Mouse (Mus musculus): ENCODE data around the gene 6430531B16Rik. TPM values are rescaled to one million over a fixed set of nuclear protein-coding genes. Genes with fewer than 3 reads are reported as not detected.
A peak's percentile ranks its signal among the peaks of the same experiment; 100 is the strongest.

Gene 6430531B16Rik
- polyA plus RNA-seq, 1 experiment from 2014 or later, result 0.66 TPM

GRCm38 (mm10) chr7:139936705-139937104 is 41.9 kb downstream of the 6430531B16Rik start:
- H3K36me3 ChIP-seq (ENCODE audit: control insufficient read depth, insufficient read depth), result no peaks in the 10 kb centered on the region
- no peak overlapping the region for H3K4me2 ChIP-seq (ENCODE audit: low read depth, low read length)
- H3K27me3 ChIP-seq (ENCODE audit: control insufficient read depth, insufficient read depth, low read length), result peaks cover 17% of the 10 kb centered on the region
- ATAC-seq (replicated peaks; ENCODE audit: extremely low read depth, insufficient read depth, low FRiP score), result no peak
- no peaks in the 10 kb centered on the region for H3K9me3 ChIP-seq (replicated peaks; ENCODE audit: control insufficient read depth, low read length)
- no peak overlapping the region for H3K27ac ChIP-seq (ENCODE audit: low read length)
- no peaks in the 10 kb centered on the region for H3K4me1 ChIP-seq (ENCODE audit: control insufficient read depth, insufficient read depth, low read length)
- H3K9ac ChIP-seq (ENCODE audit: low read length), result no peak overlapping the region
- H3K4me3 ChIP-seq (ENCODE audit: low read length), result no peak overlapping the region
- WGBS, result 75% methylated on average over 10 of the region's 10 CpGs

DNA sequence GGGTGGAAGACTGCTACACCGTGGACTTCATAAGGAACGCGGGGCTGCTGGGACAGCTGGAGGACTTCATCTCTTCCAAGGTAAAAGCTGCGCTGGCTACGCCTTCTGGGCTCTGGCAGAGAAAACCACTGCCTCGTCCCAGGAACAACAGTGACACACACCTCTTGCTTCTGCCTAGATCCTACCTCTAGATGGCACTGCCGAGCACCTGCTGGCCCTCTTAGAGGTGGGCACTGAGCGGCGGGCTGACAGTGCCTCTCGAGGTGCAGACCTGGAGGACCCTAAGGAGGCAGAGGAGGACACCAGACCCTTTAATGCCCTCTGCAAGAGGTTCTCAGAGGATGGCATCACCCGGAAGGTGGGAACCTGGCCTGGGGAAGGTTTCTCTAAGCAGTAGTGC is 47.8 kb downstream of the 6430531B16Rik start:
- H3K27ac ChIP-seq (ENCODE audit: low read length), result no peak overlapping the region
- H3K4me1 ChIP-seq (ENCODE audit: control insufficient read depth, insufficient read depth, low read length), result no peaks in the 10 kb centered on the region
- no peak overlapping the region for H3K4me2 ChIP-seq (ENCODE audit: low read depth, low read length)
- H3K4me3 ChIP-seq (ENCODE audit: low read length), result no peak overlapping the region
- ATAC-seq (replicated peaks; ENCODE audit: extremely low read depth, insufficient read depth, low FRiP score), result 0 out of 2 replicates have a peak, but pooled peaks have one; percentile 55
- no peaks in the 10 kb centered on the region for H3K9me3 ChIP-seq (replicated peaks; ENCODE audit: control insufficient read depth, low read length)
- H3K36me3 ChIP-seq (ENCODE audit: control insufficient read depth, insufficient read depth), result no peaks in the 10 kb centered on the region
- H3K9ac ChIP-seq (ENCODE audit: low read length), result no peak overlapping the region
- whole genome bisulfite sequencing, result 15% methylated on average over 11 of the region's 11 CpGs
- H3K27me3 ChIP-seq (ENCODE audit: control insufficient read depth, insufficient read depth, low read length), result peaks cover 5% of the 10 kb centered on the region; the same call in 1 of the 2 replicates

MicroRNAs within 50 kb of the gene (microRNA counts, 519-probe panel; counts per million panel counts)
- microRNA mmu-miR-202-3p (2,073 counts per million, percentile 25 among the panel's probes with 10 or more counts), microRNA mmu-miR-202-5p (2,479 counts per million, percentile 58 among the panel's probes with 10 or more counts)

Small RNA genes lying within 50 kb of the gene (microRNA-seq; reads per million reads assigned to microRNA genes)
- gene Mir202, result 2.6 reads per million, percentile 7 among the genes with 10 or more reads in this experiment
- not detected for gene Mir7062
- not detected for gene mmu-mir-7686

Other genes with a start within 250 kb of the 6430531B16Rik start
- gene Adgra1, start 144.6 kb downstream of the 6430531B16Rik start, polyA plus RNA-seq (2015; fragmentation: Nextera tagmentation; extraction: Ambion mirVana), result not detected in 2 replicates
- 0.37 and 0.47 TPM in 2 replicates for gene Kndc1, start 84.1 kb downstream of the 6430531B16Rik start, polyA plus RNA-seq (2015; fragmentation: Nextera tagmentation; extraction: Ambion mirVana)
- 0.71 and 2.0 TPM in 2 replicates for gene Utf1, start 35.0 kb downstream of the 6430531B16Rik start, polyA plus RNA-seq (2015; fragmentation: Nextera tagmentation; extraction: Ambion mirVana)
- gene Adam8, start 13.8 kb upstream of the 6430531B16Rik start, polyA plus RNA-seq (2015; fragmentation: Nextera tagmentation; extraction: Ambion mirVana), result 1.7 and 2.8 TPM in 2 replicates
- 32.1 and 36.5 TPM in 2 replicates for gene Zfp511, start 57.6 kb upstream of the 6430531B16Rik start, polyA plus RNA-seq (2015; fragmentation: Nextera tagmentation; extraction: Ambion mirVana)
- 34.6 and 39.9 TPM in 2 replicates for gene Tubgcp2, start 57.9 kb upstream of the 6430531B16Rik start, polyA plus RNA-seq (2015; fragmentation: Nextera tagmentation; extraction: Ambion mirVana)
- not detected in 2 replicates for gene Msx3, start 70.3 kb upstream of the 6430531B16Rik start, polyA plus RNA-seq (2015; fragmentation: Nextera tagmentation; extraction: Ambion mirVana)
- gene Caly, start 103.8 kb upstream of the 6430531B16Rik start, polyA plus RNA-seq (2015; fragmentation: Nextera tagmentation; extraction: Ambion mirVana), result 0.47 and 0.66 TPM in 2 replicates
- 2.3 TPM in 1 of 2 replicates, not detected in the other for gene Prap1, start 114.6 kb upstream of the 6430531B16Rik start, polyA plus RNA-seq (2015; fragmentation: Nextera tagmentation; extraction: Ambion mirVana)
- 93.9 and 103 TPM in 2 replicates for gene Fuom, start 123.7 kb upstream of the 6430531B16Rik start, polyA plus RNA-seq (2015; fragmentation: Nextera tagmentation; extraction: Ambion mirVana)
- gene Paox, start 137.0 kb upstream of the 6430531B16Rik start, polyA plus RNA-seq (2015; fragmentation: Nextera tagmentation; extraction: Ambion mirVana), result 9.5 and 12.9 TPM in 2 replicates
- gene Echs1, start 137.7 kb upstream of the 6430531B16Rik start, polyA plus RNA-seq (2015; fragmentation: Nextera tagmentation; extraction: Ambion mirVana), result 244 and 266 TPM in 2 replicates
- gene Mtg1, start 158.8 kb upstream of the 6430531B16Rik start, polyA plus RNA-seq (2015; fragmentation: Nextera tagmentation; extraction: Ambion mirVana), result 34.1 and 36.8 TPM in 2 replicates
- 0.09 and 0.12 TPM in 2 replicates for gene Sprn, start 176.1 kb upstream of the 6430531B16Rik start, polyA plus RNA-seq (2015; fragmentation: Nextera tagmentation; extraction: Ambion mirVana)
- not detected in 2 replicates for gene Olfr522, start 186.0 kb upstream of the 6430531B16Rik start, polyA plus RNA-seq (2015; fragmentation: Nextera tagmentation; extraction: Ambion mirVana)
- gene Olfr523, start 194.5 kb upstream of the 6430531B16Rik start, polyA plus RNA-seq (2015; fragmentation: Nextera tagmentation; extraction: Ambion mirVana), result not detected in 2 replicates
- gene Olfr524, start 227.2 kb upstream of the 6430531B16Rik start, polyA plus RNA-seq (2015; fragmentation: Nextera tagmentation; extraction: Ambion mirVana), result 0.27 and 0.43 TPM in 2 replicates
- gene Cd163l1, start 239.5 kb upstream of the 6430531B16Rik start, polyA plus RNA-seq (2015; fragmentation: Nextera tagmentation; extraction: Ambion mirVana), result 5.2 and 10.4 TPM in 2 replicates

All from heart, embryonic 16.5 days (tissue).